Mouse (Mus musculus): ENCODE data around the gene Smoc1.

GRCm38 (mm10) chr12:81205619-81206560, 179.3 kb downstream of the Smoc1 start:
- no peak for TF ChIP-seq CTCF (conservative IDR thresholded peaks at IDR 0.05; ENCODE audit: low read length)
- TF ChIP-seq POU5F1 (IDR thresholded peaks at IDR 0.05; ENCODE audit: borderline replicate concordance, low read length), result no peak

Data from E14TG2a.4 (cell line).